Mouse (Mus musculus): Measurements from ENCODE around the gene Hivep1.
A peak's percentile ranks its signal among the peaks of the same experiment; 100 is the strongest.

Gene Hivep1

DNA sequence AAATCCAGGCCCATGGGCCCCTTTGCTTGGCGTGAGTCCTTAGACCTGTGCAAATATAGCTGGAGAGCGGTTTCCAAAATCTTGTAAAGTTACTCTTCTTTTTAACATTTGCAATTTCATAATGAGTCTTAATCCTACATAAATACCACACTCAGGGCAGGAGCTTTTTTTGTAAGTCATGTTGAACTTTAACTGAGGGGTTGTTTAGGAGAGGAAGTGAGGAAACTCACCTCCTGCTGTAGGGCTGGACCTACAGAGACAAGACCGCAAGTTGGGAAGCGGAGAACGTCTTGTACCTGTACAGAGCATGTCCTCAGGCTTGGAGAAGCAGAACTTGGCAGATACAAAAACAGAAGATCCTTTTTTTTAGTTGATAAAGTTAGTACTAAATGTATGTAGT is 23.7 kb downstream of the Hivep1 start:
- DNase-seq (ENCODE audit: low read depth): no peak

DNA sequence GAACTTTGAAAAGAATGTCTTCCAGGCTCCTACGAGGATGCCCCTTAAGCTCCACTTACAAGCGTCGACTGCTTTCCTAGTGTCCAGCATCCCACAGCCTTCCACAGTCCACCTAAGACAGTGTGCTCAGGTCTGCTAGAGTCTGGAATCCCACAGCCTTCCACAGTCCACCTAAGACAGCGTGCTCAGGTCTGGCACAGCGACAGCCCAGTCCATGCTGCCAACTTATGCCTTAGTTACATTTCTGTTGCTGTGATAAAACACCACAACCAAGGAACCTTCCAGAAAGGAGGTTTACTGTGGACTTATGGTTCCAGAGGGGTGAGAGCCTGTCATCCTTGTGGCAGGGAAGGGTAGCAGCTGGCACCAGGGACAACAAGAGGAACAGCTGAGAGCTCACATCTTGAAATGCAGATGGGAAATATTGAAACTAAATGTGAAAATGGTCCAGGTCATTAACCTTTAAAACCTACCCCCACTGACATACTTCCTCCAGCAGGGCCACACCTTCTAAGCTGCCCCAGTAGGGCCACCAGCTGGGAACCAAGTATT is 25.0 kb downstream of the Hivep1 start:
- no peak for DNase-seq (ENCODE audit: low read depth)

DNA sequence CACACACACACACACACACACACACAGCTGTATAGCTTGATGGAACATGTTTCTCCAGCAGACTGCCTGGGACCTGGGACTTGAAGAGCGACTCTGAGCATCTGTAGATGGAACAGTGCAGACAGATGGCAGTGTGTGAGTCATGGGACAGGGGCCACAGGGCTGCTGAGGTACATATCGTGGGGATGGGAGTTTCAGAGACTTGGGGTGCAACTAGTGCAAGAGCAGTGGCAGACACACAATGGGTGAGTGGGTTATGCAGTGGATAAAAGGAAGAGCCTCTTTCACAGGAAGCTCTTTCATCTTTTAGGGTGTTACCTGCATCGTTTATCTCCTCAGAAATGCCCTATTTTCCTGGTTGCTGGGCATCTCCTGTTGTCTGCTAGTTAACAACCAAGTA is 25.8 kb downstream of the Hivep1 start:
- DNase-seq (ENCODE audit: low read depth): no peak

DNA sequence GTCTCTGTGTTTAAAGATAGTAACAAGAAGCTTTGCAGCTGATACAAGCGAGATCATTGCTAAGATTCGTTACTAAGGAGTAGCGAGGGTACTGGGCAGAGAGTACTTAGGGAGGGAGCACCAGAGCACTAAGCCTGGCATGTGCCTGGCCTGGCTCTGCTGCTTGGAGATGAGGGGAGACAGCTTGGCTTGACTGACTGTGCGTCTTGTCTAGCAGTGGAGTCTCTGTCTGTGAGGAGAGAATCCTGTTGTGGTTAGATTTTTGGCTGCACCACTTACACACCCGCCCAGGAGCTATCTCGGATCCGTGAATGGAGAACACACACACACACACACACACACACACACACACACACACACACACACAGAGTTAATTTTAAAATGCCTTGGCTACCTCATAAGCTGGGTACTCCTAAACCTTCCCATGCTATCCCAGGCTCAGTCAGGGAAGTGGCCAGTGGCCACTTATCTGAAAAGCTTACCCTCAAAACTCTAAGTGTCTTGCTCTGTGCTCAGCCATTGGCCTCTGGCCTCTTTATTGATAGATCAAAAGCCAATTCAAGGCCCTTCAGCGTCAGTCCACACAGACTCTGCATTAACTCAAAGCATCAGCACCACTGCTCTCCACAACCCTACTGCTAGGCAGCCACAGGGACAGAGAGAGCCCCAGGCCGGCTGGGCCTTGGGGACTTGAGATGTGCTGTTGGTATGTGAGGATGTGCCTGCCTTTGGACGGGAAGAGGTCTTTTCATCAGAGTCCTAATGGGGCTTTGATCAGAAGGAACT is 28.5 kb downstream of the Hivep1 start:
- no peak for DNase-seq (ENCODE audit: low read depth)

DNA sequence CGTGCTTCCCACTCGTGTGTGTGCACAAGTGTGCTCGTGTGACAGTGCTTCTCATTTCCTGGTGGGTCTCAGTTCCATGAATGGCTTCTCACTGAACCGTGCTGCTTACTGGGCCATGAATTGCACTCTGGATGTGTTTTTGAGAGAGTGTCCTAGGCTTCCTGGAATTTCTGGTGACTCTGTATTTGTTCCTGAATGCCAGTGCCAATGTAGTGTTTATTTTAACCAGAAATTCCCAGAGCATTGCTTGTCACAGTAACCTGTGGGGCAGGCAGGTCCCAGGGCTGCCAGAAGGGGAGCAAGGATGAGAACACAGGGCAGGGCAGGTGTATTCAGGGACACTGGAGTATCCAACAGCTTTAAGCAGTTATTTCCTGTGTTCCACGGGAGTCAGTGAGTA is 36.5 kb downstream of the Hivep1 start:
- no peak for DNase-seq (ENCODE audit: low read depth)

DNA sequence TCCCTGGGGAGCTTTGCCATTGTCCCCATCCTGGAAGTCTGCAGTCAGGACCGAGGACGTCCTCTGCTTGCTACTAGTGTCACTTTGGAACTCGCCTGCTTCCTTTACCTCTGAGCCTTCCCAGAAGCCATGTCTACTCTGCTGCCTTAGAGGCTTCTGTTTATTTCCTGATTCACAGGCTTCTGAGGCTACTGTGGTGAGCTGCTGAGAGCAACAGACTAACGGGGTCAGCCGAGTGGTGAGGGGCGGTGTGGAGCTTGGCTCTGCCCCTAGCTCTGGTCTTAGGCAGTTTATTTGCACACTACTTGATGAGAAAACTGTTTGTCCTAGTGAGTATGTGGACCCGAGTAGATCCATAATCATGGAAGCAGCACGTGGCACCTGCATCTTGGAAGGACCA is 37.2 kb downstream of the Hivep1 start:
- DNase-seq (ENCODE audit: low read depth): no peak

DNA sequence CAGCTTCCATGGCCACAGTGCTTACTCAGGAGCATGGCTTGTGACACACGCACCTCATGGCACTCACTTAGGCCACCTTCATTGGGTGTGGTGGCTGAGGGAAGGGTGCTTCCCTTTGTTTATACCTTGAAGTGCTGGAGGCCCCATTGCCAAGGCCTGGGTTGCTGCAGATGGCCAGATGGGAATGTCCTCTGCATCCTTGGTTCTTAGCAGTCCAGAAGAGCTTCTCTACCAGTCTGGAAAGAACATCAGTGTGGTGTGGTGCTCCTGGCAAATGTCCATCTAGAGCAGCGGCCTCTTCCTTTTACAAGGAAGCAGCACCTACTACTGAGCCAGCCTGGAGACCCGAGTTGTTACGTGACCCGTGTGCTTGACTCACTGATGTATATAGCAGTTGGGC is 38.9 kb downstream of the Hivep1 start:
- no peak for DNase-seq (ENCODE audit: low read depth)

DNA sequence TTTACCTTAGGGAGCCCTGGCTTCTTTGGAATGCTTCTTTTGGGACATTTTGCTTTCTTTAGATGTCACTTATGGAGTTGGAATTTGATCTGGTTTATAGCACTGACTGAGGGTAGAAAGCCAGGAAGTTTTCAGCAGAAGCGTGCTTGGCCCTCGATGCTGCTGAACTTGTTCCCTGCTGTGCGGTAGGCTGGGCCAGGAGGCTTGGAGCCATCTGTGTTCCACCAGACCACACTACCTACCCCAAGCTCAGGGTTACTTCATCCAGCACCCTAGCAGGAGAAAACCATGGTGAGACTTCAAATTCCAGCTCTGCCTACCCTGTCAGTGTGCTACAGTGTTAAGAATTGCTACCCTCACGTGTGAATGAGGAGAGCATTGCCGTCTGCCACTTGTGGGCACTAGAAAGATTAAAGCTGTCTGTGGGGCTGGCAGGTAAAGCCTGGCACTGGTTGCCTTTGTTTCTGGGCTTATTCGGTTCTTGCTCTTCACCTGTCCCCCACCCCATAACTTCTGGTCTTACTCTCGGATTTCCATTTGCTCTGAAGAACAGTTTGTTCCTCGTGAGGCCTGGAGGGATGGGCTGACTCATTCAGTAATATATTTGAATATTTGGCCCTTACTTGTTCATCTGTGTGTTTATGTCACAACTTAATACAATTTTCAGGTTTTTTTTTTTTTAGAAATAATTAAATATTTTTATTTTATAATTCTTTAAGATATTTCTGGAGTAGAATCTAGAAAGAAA is 40.7 kb downstream of the Hivep1 start:
- no peak for DNase-seq (ENCODE audit: low read depth)

DNA sequence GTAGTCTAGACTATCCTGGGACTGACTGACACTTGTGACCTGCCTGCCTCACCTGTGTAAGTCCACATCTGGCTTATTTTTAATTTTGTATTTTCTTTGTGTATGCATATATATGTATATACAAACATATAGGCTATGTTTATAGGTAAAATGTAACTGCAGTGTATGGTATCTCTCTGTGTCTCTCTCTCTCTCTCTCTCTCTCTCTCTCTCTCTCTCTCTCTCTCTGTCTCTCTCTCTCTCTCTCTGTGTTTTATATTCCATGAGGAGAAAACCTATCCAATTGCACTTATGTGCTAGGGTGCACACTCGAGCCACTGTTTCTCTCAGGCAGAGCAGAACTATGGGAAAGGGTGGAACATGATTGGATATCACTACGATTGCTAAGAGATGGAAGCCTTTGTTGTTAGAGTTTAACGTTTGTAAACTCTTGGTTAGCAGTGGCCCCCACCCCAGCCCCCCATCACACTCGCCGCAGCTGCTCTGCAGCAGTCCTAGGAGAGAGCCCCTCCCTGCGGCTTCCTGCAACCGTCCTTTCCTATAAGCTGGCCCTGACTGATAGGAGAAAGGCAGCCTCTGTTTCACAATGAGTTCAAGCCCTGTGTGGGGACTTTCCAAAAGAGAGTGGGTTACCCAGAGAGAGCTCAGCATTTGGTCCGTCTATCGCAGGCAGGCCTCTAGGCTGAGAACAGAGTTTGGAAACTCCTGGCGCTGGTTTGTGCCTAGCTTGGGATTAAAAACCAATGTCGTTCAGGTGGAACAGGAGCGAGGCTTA is 41.6 kb downstream of the Hivep1 start:
- DNase-seq (ENCODE audit: low read depth): peak; percentile 68

DNA sequence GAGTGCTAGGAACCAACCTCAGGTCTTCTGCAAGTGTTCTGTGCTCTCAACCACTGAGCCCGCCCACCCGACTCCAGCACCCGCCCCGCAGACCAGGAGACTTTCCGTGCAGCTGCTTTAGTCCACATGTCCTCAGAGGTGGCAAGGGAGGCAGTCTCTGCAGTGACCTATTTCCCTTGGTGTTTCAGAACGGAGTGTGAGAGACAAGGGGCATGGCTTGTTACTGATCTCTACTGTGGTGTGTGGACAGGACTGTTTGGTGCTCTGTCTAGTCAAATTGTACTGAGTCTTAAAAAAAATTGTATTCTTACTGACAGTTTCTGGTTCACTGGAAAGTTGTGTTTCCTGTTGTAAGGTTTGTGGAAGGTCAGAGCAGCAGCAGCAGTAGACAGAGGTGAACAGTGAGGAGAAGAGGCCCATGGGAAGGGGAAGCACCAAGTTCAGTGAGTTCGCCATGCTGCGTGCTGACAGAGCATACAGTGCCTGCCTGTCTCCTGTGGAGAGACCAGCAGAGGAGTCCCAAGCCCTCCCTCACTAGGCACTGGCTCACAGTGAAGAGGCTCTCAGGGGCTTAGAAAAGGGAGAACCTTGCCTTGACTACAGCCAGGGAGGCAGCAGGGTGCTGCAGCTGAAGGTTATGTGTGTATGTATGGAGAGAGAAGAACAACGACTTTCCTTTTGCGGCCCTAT is 44.1 kb downstream of the Hivep1 start:
- DNase-seq (ENCODE audit: low read depth): no peak

DNA sequence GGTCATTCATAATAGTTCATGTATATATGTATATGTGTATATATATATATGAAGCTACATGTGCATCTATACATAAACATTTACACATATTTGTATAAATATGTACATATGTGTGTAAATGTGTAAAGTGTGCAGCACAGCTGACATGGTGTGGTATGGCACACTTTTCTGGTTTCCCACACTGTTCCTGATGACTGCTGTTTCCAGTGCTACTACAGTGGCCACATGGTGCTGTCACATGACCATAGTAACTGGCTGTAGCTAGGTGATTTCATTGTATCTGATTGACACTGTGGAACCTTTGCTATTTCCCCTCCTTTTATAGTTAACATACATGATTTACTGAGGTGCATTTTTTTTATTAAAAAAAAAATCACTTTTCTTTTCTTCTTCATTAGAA is 45.3 kb downstream of the Hivep1 start:
- DNase-seq (ENCODE audit: low read depth): no peak

DNA sequence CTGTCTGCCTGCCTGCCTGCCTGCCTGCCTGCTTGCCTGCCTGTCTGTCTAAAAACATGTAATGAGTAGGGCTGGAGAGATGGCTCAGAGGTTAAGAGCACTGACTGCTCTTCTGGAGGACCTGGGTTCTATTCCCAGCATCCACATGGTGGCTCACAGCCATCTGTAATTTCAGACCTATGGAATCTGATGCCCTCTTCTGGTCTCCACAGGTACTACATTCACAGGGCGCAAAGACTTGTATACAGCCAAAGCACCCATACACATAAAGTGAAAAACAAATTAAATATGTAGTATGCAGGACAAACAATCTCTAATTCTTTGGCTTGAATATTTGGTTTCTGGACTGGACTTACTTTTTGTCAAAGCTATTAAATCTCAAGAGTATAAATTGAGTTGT is 46.7 kb downstream of the Hivep1 start:
- DNase-seq (ENCODE audit: low read depth): no peak

DNA sequence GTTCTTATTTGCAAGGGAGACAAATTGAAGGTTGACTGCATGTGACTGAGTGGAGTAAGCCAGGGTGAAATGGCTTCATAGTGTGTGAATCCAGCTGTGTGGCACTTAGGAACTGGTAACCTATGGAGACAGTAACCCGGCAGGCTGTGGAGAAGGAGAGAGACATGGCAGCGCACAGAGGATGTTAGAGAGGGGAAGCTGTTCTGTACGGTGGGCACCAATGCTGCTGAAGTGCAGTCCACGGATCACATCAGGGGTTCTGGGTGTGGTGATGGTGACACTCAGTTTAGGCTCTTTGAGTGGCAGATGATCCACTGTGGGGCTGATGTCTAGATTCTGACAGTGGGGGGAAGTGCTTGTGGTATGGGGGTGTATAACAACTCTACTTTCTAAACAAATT is 47.7 kb downstream of the Hivep1 start:
- DNase-seq (ENCODE audit: low read depth): no peak

DNA sequence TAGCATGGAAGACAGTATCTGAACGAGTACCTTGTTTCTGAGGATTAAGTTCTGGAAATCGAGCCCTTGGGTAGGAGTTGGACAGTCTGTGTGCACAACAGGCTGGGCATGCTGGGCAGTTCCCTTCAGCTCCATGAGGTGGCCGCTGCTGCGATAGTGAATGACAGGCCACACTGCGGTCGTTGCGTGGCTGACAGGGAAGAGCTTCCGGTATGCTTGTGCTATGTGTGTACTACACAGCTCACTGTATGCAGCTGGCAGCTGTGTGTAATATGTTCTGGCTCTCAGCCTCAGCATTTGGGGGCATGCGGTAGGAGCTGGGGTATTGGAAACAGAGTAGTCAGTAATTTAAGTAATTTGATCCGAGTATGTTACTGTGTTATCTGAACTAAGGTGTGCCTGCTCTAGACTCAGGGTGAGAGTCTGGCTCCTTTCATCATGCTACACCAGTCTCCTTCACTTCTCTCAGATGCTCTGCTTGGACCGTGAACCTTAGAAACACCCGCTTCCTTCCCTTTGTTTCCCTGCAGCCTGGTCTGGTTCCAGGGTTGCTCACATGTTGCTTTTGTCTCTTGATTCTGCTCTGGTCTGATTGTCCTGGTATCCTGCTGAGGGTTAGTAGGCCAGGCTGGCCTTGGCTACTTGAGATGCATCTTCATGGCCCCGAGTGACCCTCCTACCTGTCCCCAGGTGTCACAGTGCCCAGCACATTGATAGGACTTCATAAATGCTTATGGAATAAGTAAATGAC is 49.8 kb downstream of the Hivep1 start:
- no peak for DNase-seq (ENCODE audit: low read depth)

DNA sequence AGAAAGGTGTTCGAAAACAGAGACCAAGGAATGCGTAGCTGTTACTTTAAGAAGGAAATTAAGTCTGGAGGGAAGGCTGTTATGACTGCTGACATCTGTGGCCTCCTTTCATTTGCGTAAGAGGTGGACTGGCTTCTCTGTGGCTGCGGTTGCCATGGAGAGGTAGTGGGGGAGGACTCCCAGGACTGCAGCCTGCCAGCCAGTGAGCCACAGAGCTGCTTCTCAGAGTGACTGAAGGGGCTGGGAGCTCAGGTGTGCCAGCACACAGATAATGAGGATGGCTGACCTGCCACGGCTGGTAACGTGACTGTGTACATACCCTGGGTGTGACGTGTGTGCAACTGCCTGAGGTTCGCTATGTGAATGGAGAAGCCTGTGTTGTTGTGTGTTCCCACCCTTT is 51.2 kb downstream of the Hivep1 start:
- no peak for DNase-seq (ENCODE audit: low read depth)

DNA sequence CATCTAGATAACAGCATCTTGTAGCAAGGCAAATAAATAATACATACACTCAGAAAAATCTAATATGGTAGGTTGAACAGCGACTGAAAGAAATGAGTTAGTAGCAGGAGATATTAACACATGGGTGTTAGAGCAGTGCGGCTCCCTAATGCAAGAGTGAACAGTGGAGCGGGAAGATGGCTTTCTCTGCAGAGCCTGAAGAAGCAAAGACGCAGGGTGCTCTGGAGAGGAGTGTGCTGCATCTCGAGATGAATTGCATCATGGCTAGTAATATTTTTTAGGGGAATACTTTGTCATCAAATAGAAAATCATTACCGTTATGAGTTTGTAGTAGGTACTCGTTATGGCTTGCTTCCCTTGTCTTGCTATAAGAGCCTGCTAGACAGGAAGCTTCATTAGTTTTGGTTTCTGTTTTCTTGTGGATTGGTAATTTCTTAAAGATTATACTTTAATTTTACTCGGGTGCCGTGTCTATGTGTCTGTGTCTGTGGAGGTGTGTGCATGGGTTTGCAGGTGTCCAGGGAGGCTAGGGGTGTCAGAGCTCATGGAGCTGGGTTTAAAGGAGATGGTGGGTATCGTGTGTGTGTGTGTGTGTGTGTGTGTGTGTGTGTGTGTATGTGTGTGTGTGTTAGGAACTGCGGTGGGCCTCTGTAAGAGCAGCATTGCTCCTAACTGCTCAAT is 51.8 kb downstream of the Hivep1 start:
- DNase-seq (ENCODE audit: low read depth): no peak

DNA sequence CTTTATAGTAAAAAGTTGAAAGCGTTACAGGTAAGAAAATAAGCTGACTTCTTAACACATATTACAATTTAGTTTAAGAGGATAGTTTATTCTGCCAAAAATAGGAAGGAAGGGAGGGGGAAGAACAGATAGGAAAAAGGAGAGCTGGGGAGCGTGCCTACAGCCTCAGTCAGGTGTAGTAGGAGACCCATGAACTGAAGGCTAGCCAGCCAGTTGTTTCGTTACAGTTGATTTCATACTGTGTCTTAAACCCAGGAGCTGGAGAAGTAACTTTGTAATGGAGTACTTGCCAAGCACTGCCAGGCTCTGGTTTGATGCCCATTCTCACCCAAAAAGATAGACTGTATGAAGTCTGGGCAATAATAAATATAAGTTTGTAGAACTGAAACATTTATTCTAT is 52.5 kb downstream of the Hivep1 start:
- no peak for DNase-seq (ENCODE audit: low read depth)

DNA sequence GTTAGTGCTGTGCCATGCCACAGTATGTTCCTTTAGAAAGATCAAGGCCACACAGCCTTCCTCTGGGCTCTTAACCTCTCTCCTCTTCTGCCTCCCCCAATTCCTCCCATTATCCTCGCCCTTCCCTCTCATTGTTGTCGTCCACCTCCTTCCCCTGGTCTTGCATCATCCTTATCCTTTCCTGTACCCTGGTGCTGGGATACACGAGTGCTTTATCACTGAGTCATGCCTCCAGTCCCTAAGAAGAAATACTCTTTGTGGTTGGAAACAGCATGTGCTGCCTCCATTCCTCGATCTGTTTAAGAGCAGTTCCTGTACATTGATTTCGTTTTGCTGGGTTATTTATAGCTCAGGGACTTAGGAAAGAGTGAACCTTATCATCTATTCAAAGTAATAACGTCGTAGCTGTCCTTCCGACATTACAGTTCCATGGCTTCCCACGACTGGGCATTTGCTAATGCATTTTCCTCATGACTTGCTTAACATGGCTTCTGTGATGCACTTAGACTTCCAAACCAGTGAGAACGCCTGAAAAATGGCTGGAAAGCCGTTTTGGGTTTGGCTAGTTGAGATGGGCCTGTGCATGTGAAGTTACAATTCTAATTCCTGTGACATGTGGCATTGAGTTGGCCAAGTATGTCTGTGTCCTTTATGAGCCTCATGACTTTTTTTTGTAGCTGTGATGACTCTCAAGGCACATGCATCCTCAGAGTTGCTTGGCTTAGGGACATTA is 56.8 kb downstream of the Hivep1 start:
- DNase-seq (ENCODE audit: low read depth): no peak

DNA sequence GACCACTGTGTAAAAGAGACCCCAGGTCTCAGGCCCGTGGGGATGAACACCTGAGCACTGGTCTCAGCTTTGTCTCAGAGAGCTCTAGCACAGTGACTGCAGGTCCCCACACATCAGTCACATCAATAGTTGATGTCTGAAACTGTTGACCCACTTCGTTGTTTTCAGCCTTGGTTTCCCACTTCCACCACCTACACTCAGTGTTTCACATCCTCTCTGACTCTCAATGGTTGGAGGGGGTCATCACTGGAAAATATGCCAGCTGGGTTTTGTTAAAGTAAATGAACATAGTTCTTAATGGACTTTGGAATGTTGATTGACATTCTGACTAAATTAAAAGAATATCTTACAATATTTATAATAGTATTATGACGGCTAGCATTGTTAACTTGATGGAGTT is 58.6 kb downstream of the Hivep1 start:
- no peak for DNase-seq (ENCODE audit: low read depth)

DNA sequence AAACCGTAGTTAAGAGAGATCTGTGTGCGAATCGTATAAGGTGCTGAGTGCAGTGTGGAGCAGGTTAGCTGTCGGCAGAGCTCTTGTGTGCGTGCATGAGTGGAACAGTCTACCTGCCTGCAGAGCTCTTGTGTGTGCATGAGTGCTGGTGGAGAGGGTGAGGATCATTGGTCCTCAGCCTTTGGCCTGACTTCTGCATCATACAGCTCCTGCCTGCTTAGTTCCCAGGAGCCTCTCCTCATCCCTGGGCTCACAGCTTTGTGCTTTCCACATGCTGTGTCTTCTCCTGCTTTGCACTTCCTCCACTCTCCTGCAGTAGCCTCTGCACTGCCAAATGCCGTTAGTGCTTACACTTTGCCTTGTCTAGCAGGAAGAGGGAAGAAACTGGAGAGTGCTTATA is 60.2 kb downstream of the Hivep1 start:
- no peak for DNase-seq (ENCODE audit: low read depth)
